Mouse (Mus musculus): ENCODE results near the gene Top2a. TPM values are rescaled to one million over a fixed set of nuclear protein-coding genes. Genes with fewer than 3 reads are reported as not detected.

Gene Top2a
- polyA plus RNA-seq, 1 experiment from 2014 or later, result 178 TPM

- ATAC-seq (ENCODE audit: insufficient number of reproducible peaks, low FRiP score, low TSS enrichment, low read depth), result no peak
- Histone ChIP-seq H3K27ac (peak overlapping the region; percentile 78), H3K4me1 (peaks cover 74% of the 10 kb centered on the region), H3K36me3 (peaks cover 14% of the 10 kb centered on the region), H3K27me3 (no peaks in the 10 kb centered on the region), H3K9me3 (no peaks in the 10 kb centered on the region), H3K9ac (peak overlapping the region; percentile 48), H3K4me3 (peak overlapping the region; percentile 69), H3K4me2 (peak overlapping the region; percentile 95)
- 1% methylated on average over 40 of the region's 43 CpGs for WGBS
These were observed 64.3 kb downstream of the Top2a start for GRCm38 (mm10) chr11:98959437-98960312.

GRCm38 (mm10) chr11:98956340-98956739 lies 67.6 kb downstream of the Top2a start:
- peaks cover 73% of the 10 kb centered on the region for H3K4me1 ChIP-seq
- no peaks in the 10 kb centered on the region for H3K27me3 ChIP-seq
- no peak overlapping the region for H3K27ac ChIP-seq
- no peaks in the 10 kb centered on the region for H3K9me3 ChIP-seq
- H3K4me3 ChIP-seq, result no peak overlapping the region
- 82% methylated on average over 8 of the region's 10 CpGs for WGBS
- H3K9ac ChIP-seq, result no peak overlapping the region
- no peak for ATAC-seq (ENCODE audit: insufficient number of reproducible peaks, low FRiP score, low TSS enrichment, low read depth)
- peaks cover 27% of the 10 kb centered on the region for H3K36me3 ChIP-seq
- H3K4me2 ChIP-seq, result no peak overlapping the region

- Histone ChIP-seq H3K36me3 (peaks cover 28% of the 10 kb centered on the region), H3K9ac (no peak overlapping the region), H3K9me3 (no peaks in the 10 kb centered on the region), H3K4me2 (no peak overlapping the region), H3K27me3 (no peaks in the 10 kb centered on the region), H3K4me1 (peaks cover 73% of the 10 kb centered on the region), H3K4me3 (no peak overlapping the region), H3K27ac (no peak overlapping the region; the same call in 1 of the 2 replicates)
- WGBS, result 43% methylated on average over 6 of the region's 7 CpGs
- no peak for ATAC-seq (ENCODE audit: insufficient number of reproducible peaks, low FRiP score, low TSS enrichment, low read depth)
These were observed 68.2 kb downstream of the Top2a start for GRCm38 (mm10) chr11:98955707-98956235.

- Histone ChIP-seq H3K4me3 (no peak overlapping the region), H3K4me2 (peak overlapping the region; percentile 8; the same call in 1 of the 2 replicates)
- ATAC-seq (ENCODE audit: insufficient number of reproducible peaks, low FRiP score, low TSS enrichment, low read depth), result no peak
These were observed 68.9 kb downstream of the Top2a start for GRCm38 (mm10) chr11:98954801-98955706.

GRCm38 (mm10) chr11:98954373-98954772 lies 69.6 kb downstream of the Top2a start:
- Histone ChIP-seq H3K9ac (peak overlapping the region; percentile 0; the same call in 1 of the 2 replicates), H3K4me2 (peak overlapping the region; percentile 8; the same call in 1 of the 2 replicates), H3K27me3 (no peaks in the 10 kb centered on the region), H3K27ac (peak overlapping the region; percentile 62), H3K4me3 (no peak overlapping the region), H3K36me3 (peaks cover 42% of the 10 kb centered on the region), H3K4me1 (peaks cover 73% of the 10 kb centered on the region), H3K9me3 (no peaks in the 10 kb centered on the region)
- no peak; the same call in 1 of the 2 replicates for ATAC-seq (ENCODE audit: insufficient number of reproducible peaks, low FRiP score, low TSS enrichment, low read depth)
- 10% methylated on average over 10 of the region's 10 CpGs for WGBS

More at GRCm38 (mm10) chr11:98954801-98955706, 68.9 kb downstream of the Top2a start:
- peaks cover 35% of the 10 kb centered on the region for H3K36me3 ChIP-seq
- peaks cover 73% of the 10 kb centered on the region for H3K4me1 ChIP-seq
- H3K9me3 ChIP-seq, result no peaks in the 10 kb centered on the region
- H3K9ac ChIP-seq, result peak overlapping the region; percentile 0; the same call in 1 of the 2 replicates
- H3K27ac ChIP-seq, result peak overlapping the region; percentile 62
- H3K27me3 ChIP-seq, result no peaks in the 10 kb centered on the region
- 31% methylated on average over 15 of the region's 17 CpGs for WGBS

- peak overlapping the region; percentile 62; the same call in 1 of the 2 replicates for H3K27ac ChIP-seq
- no peak overlapping the region for H3K4me3 ChIP-seq
- H3K9me3 ChIP-seq, result no peaks in the 10 kb centered on the region
- H3K27me3 ChIP-seq, result no peaks in the 10 kb centered on the region
- 34% methylated on average over 13 of the region's 13 CpGs for WGBS
- H3K4me2 ChIP-seq, result peak overlapping the region; percentile 8; the same call in 1 of the 2 replicates
- no peak overlapping the region for H3K9ac ChIP-seq
- H3K36me3 ChIP-seq, result peaks cover 46% of the 10 kb centered on the region
- H3K4me1 ChIP-seq, result peaks cover 72% of the 10 kb centered on the region
- ATAC-seq (ENCODE audit: insufficient number of reproducible peaks, low FRiP score, low TSS enrichment, low read depth), result no peak
These were observed 70.1 kb downstream of the Top2a start for GRCm38 (mm10) chr11:98953835-98954320.

- Histone ChIP-seq H3K27me3 (no peaks in the 10 kb centered on the region), H3K4me2 (no peak overlapping the region), H3K9me3 (no peaks in the 10 kb centered on the region), H3K36me3 (peaks cover 46% of the 10 kb centered on the region), H3K9ac (no peak overlapping the region), H3K4me3 (no peak overlapping the region), H3K4me1 (peaks cover 72% of the 10 kb centered on the region), H3K27ac (no peak overlapping the region)
- no peak for ATAC-seq (ENCODE audit: insufficient number of reproducible peaks, low FRiP score, low TSS enrichment, low read depth)
- WGBS, result 32% methylated on average over 2 of the region's 2 CpGs
These were observed 70.6 kb downstream of the Top2a start for GRCm38 (mm10) chr11:98953361-98953760.

- H3K27ac ChIP-seq, result peak overlapping the region; percentile 1; the same call in 1 of the 2 replicates
- no peak overlapping the region for H3K4me2 ChIP-seq
- no peaks in the 10 kb centered on the region for H3K9me3 ChIP-seq
- H3K36me3 ChIP-seq, result peaks cover 41% of the 10 kb centered on the region
- ATAC-seq (ENCODE audit: insufficient number of reproducible peaks, low FRiP score, low TSS enrichment, low read depth), result no peak
- WGBS, result 59% methylated on average over 2 of the region's 2 CpGs
- H3K9ac ChIP-seq, result no peak overlapping the region
- H3K4me3 ChIP-seq, result no peak overlapping the region
- peaks cover 78% of the 10 kb centered on the region for H3K4me1 ChIP-seq
- H3K27me3 ChIP-seq, result no peaks in the 10 kb centered on the region
These were observed 71.3 kb downstream of the Top2a start for GRCm38 (mm10) chr11:98952736-98953135.

- 83% methylated on average over 1 of the region's 1 CpGs for WGBS
- Histone ChIP-seq H3K27ac (0 out of 2 replicates have a peak overlapping the region, but pooled peaks have one; percentile 86), H3K4me2 (no peak overlapping the region), H3K27me3 (no peaks in the 10 kb centered on the region), H3K4me3 (no peak overlapping the region), H3K9me3 (no peaks in the 10 kb centered on the region), H3K36me3 (peaks cover 40% of the 10 kb centered on the region), H3K4me1 (peaks cover 84% of the 10 kb centered on the region), H3K9ac (no peak overlapping the region)
- no peak for ATAC-seq (ENCODE audit: insufficient number of reproducible peaks, low FRiP score, low TSS enrichment, low read depth)
These were observed 71.9 kb downstream of the Top2a start for GRCm38 (mm10) chr11:98952111-98952510.

GRCm38 (mm10) chr11:98951026-98951906 lies 72.7 kb downstream of the Top2a start:
- Histone ChIP-seq H3K27me3 (no peaks in the 10 kb centered on the region), H3K9ac (no peak overlapping the region), H3K9me3 (no peaks in the 10 kb centered on the region), H3K4me3 (peak overlapping the region; percentile 15), H3K4me1 (peaks cover 88% of the 10 kb centered on the region), H3K36me3 (peaks cover 33% of the 10 kb centered on the region), H3K27ac (peak overlapping the region; percentile 86), H3K4me2 (peak overlapping the region; percentile 42)
- ATAC-seq (ENCODE audit: insufficient number of reproducible peaks, low FRiP score, low TSS enrichment, low read depth), result peak; percentile 80
- 47% methylated on average over 16 of the region's 16 CpGs for WGBS

Data from limb, embryonic 15.5 days (tissue).